Mouse (Mus musculus): Measurements from ENCODE around the gene Btbd35f27. TPM values are rescaled to one million over a fixed set of nuclear protein-coding genes. Genes with fewer than 3 reads are reported as not detected.

Gene Btbd35f27
- polyA plus RNA-seq (2012; rRNA removed): not detected in 2 replicates

GRCm38 (mm10) chrX:4951835-4952234, at the start of gene Btbd35f27:
TSS of gene Btbd35f27 (plus strand) at chrX:4952135.

Other genes with a start within 250 kb of the Btbd35f27 start
- not detected in 2 replicates for gene Btbd35f4, start 151.6 kb upstream of the Btbd35f27 start, polyA plus RNA-seq (2012; rRNA removed)

Data from liver, embryonic 18 days (tissue).